In the genomic region with DNA sequence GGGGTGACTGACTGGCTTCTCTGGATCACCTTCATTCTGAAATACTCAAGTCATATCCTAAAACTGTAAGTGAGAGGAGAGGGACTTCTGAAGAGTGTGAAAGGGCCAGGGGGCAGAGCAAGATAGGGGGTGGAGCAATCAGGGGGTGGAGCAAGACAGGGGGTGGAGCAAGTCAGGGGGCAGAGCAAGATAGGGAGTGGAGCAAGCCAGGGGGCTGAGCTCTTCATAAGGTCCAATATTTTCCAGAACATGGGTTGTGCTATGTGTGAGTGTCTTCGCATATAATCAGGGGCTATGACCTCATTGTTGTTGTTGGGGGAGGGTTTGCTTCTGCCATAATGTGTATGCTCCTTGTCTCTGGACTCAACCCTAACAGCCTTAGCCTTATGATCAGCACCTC, we compare ENCODE assay signal across 13 mouse cellular contexts. TPM values are rescaled to one million over a fixed set of nuclear protein-coding genes. Genes with fewer than 3 reads are reported as not detected.
"Had no signal": no experiment of that assay in that cellular context is flagged by ENCODE, and none has a peak within 500 bp of the region (broad histone marks: within the 10 kb centered on the region; RNA-seq: fewer than 3 reads in every experiment).

No protein-coding gene starts in this region.

RNA-seq across cellular contexts. Expression of a gene that starts 3.8 kb away (rescaled TPM):
- total RNA-seq: midbrain, postnatal 0 days; monocyte, adult 5-6 weeks had no signal
- polyA plus RNA-seq: lung, embryonic 14.5 days; lung, embryonic 16.5 days; midbrain, embryonic 13.5 days; midbrain, embryonic 15.5 days; midbrain, postnatal 0 days; neural tube, embryonic 11.5 days; neural tube, embryonic 13.5 days; neural tube, embryonic 15.5 days; stomach, embryonic 14.5 days had no signal

RNA-seq across cellular contexts. Expression of a gene that starts 15.6 kb away (rescaled TPM):
- total RNA-seq: midbrain, postnatal 0 days; monocyte, adult 5-6 weeks had no signal
- polyA plus RNA-seq: liver, embryonic 16.5 days; lung, embryonic 14.5 days; lung, embryonic 16.5 days; midbrain, embryonic 11.5 days; midbrain, embryonic 13.5 days; midbrain, embryonic 15.5 days; midbrain, postnatal 0 days; neural tube, embryonic 11.5 days; neural tube, embryonic 13.5 days; neural tube, embryonic 15.5 days; stomach, embryonic 14.5 days; stomach, embryonic 16.5 days had no signal
